Mouse (Mus musculus) kidney, adult 2 months (tissue): ENCODE measurements around the gene Odf2.

ENCODE experiments used
- CTCF ChIP-seq: fragments of 200-500 bp; conservative IDR thresholded peaks from 2 replicates; pipeline ENCODE4 v1.5.1; 2011; ENCODE audit warnings: low read depth, mild to moderate bottlenecking, control low read depth, low read length, moderate library complexity, mixed read lengths; ENCODE audit not compliant: insufficient read depth, insufficient read length
- POLR2A ChIP-seq: fragments of 200-500 bp; IDR thresholded peaks from one replicate; pipeline ENCODE4 v1.6.1; 2011; ENCODE audit warnings: low read depth, low read length, control low read depth

DNA sequence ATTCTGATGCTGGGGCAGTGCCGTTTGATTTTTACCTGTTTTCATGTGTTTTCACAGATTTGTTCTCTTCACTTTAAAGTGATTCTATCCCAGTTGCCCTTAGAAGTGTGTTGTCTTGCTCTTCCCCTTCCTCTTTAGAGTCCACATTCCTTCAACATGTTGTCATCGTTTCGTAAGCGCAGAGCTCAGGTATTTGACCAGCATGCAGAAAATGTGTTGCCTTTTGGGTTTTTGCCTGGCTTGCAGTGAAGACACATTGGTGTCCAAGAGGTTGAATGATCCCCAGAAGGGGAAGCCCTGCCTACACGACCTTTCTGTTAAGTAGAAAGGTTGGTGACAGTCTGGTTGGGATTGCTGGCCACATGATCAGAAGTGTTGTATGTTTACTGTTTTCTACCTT lies 79.6 kb downstream of the Odf2 start:
- TF ChIP-seq CTCF: no peak
- TF ChIP-seq POLR2A: no peak
